Mouse (Mus musculus) cerebellum, postnatal 25 days (tissue): ENCODE data around the gene B3gat2.
A peak's percentile ranks its signal among the peaks of the same experiment; 100 is the strongest.

Experiments used
- DNase-seq, 2 experiments: peaks; one replicate each; pipeline ENCODE4 v3.0.0; 2021; ENCODE audit warnings: mixed read lengths in 2 of 2

The B3gat2 gene

GRCm38 (mm10) chr1:23761502-23762135 lies at the start of gene B3gat2:
B3gat2 (plus strand) TSS chr1:23761753.
- peak; percentile 71 to 76 for DNase-seq

GRCm38 (mm10) chr1:23720326-23720725 lies 41.2 kb upstream of the B3gat2 start:
- no peak for DNase-seq

DNA sequence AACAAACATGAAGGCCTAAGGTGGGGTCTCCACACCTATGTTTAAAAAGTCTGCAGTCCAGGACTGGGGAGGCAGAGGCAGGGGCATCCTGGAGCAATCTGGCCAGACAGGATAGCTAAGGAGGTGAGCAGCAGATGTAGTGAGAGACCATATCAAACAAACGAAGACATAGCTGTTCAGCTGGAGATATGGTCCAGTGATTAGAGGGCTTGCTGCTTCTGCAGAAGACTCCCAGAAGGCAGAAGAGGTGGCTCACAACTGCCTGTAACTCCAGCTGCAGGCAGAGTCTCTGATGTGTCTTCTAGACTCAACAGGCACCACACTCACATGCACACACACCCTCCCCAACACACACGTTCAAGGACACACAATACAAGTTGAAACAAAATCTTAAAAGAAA lies 40.5 kb upstream of the B3gat2 start:
- no peak for DNase-seq

DNA sequence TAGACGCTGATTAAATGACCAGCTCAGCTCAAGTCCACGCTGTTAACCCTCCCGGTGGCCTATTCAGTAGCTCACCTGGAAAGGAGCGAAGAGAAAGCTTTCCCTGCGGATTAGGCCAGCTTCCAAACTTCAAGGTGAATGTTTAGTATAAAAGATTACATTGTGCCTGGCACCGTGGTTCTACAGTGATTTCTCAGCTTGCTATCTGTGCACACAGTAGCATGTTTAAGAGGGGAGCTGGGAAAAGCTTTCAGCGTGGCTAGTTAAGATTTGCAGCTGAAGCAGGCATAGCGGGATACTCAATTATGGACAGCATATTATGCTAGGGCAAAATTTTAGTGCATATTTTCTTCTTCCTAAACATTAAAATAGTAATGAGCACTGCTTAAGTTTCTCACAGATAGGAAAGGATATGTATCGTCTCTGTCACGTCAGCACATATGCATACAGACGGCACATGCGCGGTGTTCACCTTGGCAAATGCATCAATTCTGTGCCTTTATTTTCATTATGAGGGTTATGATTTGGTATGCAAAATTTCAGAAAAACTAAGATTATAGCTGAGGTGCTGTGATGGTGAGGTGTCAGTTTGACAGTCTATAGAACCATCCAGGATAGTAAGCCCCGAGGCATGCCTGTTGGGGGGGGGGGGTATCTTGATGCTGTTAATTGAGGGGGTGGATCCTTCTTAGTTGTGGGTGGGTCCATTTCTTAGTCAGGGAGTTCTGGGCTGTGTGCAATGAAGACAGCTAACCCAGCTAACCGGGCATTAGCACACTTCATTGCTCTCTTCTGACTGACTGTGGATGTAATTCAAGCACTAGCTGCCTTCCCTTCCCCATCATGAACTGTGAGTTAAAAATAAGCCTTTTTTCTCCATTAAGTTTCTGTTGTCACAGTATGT lies 38.8 kb upstream of the B3gat2 start:
- no peak for DNase-seq

DNA sequence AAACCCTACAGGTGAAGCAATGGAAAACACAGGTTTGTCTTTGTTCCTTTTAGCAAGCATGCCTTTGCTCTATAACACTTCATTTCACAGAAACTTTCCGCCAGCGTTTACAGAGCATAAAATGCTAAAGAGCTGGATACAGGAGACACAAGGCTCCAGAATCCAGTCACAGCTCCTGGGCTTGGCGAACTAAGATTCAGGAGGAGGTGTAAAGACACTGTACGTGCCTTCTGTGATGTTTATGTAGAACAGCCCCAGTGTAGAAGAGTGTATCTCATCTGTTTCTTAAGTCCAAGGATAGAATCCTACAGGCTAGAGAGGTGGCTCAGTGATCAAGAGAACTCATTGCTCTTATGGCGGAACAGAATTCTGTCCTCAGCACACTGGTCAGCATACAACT lies 30.2 kb upstream of the B3gat2 start:
- DNase-seq: no peak

- no peak for DNase-seq
These were observed 10.6 kb upstream of the B3gat2 start for GRCm38 (mm10) chr1:23750864-23751532.

GRCm38 (mm10) chr1:23753091-23753490 lies 8.5 kb upstream of the B3gat2 start:
- no peak for DNase-seq

GRCm38 (mm10) chr1:23753591-23753990 lies 8.0 kb upstream of the B3gat2 start:
- DNase-seq: no peak

GRCm38 (mm10) chr1:23754340-23754739 lies 7.2 kb upstream of the B3gat2 start:
- DNase-seq: no peak

DNA sequence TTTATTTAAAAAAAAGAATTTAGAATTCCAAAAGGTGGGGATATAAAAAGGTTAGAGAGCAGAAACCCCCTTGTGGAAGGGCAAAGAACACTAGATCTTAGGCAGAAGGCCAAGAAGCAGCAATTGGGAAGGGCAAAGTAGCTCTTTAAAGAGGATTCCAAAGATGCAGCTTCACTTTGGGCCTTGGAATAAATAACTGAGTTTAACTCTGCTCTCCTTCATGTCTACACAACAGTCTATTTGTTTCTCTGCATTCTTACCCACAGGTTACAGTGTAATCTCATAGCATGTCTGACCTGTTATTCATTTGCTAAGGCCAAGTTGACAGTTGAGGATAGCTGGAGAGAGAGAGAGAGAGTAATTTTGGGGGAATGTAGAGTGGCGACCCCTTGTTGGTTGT lies 6.6 kb upstream of the B3gat2 start:
- no peak for DNase-seq

GRCm38 (mm10) chr1:23762136-23762687 lies 659 bp downstream of the B3gat2 start:
- DNase-seq: peak; percentile 72 to 73

DNA sequence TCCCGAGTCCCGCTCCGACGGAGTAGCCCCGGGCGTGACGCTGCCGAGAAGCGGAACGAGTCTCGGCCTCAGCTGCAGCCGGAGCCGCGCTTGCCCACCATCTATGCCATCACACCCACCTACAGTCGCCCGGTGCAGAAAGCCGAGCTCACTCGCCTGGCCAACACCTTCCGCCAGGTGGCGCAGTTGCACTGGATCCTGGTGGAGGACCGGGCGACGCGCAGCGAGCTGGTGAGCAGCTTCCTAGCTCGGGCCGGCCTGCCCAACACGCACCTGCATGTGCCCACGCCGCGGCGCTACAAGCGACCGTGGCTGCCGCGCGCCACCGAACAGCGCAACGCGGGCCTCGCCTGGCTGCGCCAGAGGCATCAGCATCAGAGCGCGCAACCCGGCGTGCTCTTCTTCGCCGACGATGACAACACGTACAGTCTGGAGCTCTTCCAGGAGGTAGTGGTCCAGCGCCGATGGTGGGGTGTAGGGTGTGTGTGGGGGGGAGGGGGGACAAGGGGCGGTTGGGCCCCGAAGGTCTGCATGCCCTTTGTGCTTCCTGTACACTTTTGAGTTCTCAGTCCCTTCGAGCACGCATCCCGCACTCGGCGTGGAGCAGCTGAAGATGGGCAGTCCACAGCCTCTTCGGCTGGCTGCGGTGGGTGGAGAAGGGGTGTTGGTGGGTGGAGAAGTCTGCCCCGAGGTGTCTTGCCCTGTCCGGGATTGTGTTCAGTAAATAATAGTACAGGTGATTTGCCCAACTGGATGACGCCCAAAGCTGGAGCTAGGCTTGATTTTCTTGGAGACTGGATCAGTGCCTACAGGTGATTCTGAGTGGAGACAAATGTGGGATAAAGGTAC lies 1.5 kb downstream of the B3gat2 start:
- DNase-seq: peak; percentile 99

DNA sequence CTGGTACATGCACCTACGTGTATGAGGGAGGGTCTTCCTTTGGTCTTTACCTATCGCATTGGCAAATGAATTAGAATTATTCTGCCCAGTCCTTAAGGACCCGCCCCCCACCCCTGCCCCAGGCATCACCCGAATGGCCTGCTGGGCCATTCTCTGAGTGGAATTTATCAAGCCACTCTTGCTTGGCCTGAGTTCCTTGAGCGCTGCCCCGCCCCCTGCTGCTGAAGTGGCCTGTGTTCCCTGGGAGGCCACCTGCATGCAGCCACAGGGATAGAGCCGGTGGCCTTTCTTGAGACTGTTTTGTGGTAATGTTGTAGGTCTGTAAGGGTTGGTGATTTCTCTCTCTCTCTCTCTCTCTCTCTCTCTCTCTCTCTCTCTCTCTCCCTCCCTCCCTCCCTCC lies 2.2 kb downstream of the B3gat2 start:
- DNase-seq: peak; percentile 36 to 63

DNA sequence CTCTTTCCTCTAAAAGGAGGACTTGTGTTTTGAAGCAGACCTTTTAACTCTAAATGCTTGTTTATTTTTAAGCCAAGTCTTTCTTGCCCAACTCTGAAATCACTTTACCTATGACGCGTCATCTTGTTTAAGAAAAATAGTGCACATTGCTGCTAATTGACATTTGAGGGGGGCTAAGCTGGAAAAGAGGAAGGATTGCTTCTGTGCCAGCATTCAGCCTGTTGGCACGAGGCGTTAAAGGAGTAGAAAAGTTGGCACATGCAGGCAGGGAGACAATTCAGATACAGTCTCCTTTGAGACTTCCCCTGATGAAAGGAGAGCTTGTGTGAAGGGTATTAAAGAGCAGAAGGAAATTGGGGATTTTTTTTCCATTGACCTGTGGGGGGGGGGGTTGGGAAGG lies 3.2 kb downstream of the B3gat2 start:
- DNase-seq: no peak

GRCm38 (mm10) chr1:23773039-23773438 lies 11.5 kb downstream of the B3gat2 start:
- DNase-seq: no peak

GRCm38 (mm10) chr1:23792737-23793533 lies 31.4 kb downstream of the B3gat2 start:
- peak; percentile 79 to 87 for DNase-seq

DNA sequence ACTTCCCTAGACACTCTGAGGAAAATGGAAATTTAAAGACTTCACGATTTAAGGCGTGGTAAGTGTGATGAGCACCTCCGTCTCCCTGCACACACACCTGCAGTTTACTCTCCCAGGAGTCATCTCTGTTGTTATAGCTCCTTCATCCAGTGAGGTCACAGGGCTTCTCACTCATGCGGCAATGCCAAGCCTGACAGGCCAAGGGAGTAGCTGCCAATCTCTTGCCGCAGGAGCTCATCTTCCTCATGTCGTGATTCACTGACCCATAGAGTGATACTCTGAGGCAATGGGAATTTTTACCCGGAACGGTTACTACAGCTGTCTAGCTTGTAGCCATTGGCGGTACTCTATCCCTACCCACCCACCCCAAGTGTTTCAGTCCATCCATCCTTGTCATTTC lies 36.8 kb downstream of the B3gat2 start:
- DNase-seq: peak; percentile 30 to 40

GRCm38 (mm10) chr1:23821615-23822014 lies 60.1 kb downstream of the B3gat2 start:
- peak; percentile 70 to 79 for DNase-seq

DNA sequence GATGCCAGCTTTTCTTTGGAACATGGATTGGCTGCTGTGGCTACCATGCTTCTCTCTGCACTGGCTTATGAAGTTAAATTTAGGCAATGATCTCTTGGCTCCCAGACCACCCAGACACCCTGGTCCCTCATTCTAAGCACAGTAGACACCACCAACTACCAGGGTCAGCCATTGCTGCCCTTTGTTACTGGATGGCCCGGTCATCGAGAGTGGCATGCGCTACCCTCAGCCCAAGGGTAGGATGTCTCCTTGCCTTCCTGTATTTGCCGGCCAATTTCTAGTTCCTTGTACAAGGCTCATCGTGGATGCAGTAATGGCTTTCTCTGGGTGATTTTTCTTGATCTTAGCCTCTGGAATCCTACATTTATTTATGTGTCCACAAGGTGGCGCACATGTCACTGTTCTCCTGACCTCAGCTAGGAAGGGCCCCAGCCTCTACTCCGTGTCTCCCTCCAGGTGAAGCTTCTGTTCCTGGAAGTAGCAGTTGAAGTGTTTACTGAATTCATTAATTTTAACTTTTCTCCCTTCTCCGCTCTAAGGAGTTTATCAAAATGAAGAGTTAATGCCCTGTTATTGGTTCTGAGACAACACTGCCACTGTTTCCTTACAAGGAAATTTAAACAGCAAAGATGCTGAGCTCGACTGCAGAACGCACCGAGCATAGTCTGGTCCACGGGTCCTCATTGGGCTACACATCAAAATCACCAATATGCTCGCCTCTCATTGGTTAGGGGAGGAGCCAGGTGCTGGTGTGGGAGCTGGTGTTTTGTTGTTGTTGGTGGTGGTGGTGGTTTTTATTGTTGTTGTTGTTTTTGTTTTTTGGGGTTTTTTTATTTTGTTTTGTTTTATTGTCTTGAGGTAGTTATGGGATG lies 65.6 kb downstream of the B3gat2 start:
- peak; percentile 65 to 83 for DNase-seq

DNA sequence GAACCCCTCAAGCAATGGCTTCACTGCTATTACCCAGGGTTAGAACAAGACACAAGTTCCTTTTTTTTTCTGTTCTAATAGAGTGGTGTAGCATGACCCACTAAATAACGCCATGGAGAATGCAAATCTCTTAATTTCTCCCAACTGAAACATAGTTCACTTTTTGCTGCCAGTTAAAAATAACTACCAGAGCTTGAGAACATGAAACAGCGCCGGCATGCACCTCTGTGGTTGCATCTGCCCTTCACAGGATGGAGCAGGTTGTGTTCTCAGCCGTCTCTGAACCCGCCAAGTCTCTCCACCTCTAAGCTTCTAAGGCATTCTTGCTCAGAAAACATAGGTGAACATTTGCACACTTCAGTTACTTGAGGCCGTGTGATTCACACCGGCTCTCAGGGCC lies 72.7 kb downstream of the B3gat2 start:
- no peak for DNase-seq
